Mouse (Mus musculus) neural tube, postnatal 0 days (tissue): ENCODE data around the gene Hsph1. TPM values are rescaled to one million over a fixed set of nuclear protein-coding genes. Genes with fewer than 3 reads are reported as not detected.

ENCODE experiments used
- polyA plus RNA-seq: library from polyadenylated mRNA; unstranded; fragments of >200 nt; fragmentation: Nextera tagmentation; extraction: Ambion mirVana; gene quantifications from 2 replicates; pipeline ENCODE4 v1.2.1, GENCODE M21; 2015

The Hsph1 gene
- polyA plus RNA-seq = 55.7 and 58.5 TPM in 2 replicates

GRCm38 (mm10) chr5:149636075-149636920 lies at the start of gene Hsph1:
Hsph1 (minus strand) TSS chr5:149636376.

GRCm38 (mm10) chr5:149678100-149678989 lies 42.2 kb upstream of the Hsph1 start, which contains the start of gene B3glct:
B3glct (plus strand) TSS chr5:149678230.

Other genes starting within 250 kb of the Hsph1 start
- gene Medag, start 224.6 kb downstream of the Hsph1 start, polyA plus RNA-seq = 3.2 TPM in 2 replicates
- 0.68 and 1.3 TPM in 2 replicates for gene Tex26, start 196.7 kb downstream of the Hsph1 start, polyA plus RNA-seq
- gene Wdr95, start 107.7 kb downstream of the Hsph1 start, polyA plus RNA-seq = 0.09 and 0.12 TPM in 2 replicates
- 13.7 and 16.1 TPM in 2 replicates for gene B3glct, start 41.9 kb upstream of the Hsph1 start, polyA plus RNA-seq